Mouse (Mus musculus): ENCODE results near the gene Hnrnpab.

Gene Hnrnpab

DNA sequence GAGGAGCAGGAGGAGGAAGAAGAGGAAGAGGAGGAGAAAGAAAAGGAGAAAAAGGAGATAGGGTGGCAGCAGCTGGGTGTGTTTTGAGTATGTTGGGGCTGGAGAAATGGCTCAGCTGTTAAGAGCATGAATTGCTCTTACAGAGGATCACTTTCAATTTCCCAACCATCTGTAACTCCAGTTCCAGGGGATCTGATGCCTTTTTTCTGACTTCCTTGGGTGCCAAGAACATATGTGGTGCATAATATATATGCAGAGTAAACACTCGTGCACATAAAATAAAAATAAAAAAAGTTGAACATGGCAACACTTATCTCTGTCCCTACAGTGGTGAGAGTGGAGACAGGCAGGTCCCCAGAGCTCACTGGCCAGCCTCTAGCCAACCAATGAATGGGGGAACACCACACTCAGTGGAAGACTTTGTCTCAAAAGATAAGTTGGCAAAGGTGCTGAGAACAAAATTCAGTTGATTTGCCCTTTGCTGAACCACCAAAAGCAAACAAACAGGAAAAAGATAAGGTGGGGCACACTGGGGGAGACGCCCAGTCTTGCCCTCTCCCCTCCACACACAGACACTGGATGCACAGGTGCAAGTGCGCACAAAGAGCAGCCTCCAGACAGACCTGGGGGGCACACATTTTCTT is 2.7 kb upstream of the Hnrnpab start:
- in situ Hi-C loops (cut with MboI, MseI), result no loop called here

DNA sequence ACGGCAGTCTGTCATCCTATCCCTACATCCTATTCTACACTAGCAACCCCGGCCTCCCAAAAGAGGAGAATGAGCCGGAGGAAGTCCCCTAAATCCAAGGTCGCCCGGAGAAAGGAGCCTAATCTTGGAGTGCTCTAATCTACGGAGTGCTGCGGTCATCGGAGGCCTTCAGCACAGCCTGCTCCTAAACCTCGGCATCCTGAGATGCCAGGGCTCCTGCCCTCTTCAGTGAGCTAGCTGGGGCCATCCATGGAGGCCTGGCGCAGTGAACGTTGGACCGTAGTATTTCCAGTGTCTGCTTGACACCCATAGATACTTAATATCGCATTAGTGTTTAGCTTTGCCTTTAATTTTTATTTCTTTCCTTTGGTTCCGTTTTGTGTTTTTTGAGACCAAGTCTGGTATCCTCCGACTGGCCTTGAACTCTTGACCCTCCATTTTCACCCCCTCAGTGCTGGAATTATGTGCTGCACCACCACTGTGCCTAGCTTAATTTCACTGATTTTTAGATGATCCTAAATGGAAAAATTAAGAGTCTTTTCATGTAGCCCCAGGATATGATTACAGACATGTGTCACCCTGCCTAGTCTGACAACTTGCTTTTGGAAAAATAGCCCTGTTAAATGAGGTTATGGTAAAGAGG is 570 bp upstream of the Hnrnpab start:
- in situ Hi-C loops (cut with MboI, MseI), result no loop called here

DNA sequence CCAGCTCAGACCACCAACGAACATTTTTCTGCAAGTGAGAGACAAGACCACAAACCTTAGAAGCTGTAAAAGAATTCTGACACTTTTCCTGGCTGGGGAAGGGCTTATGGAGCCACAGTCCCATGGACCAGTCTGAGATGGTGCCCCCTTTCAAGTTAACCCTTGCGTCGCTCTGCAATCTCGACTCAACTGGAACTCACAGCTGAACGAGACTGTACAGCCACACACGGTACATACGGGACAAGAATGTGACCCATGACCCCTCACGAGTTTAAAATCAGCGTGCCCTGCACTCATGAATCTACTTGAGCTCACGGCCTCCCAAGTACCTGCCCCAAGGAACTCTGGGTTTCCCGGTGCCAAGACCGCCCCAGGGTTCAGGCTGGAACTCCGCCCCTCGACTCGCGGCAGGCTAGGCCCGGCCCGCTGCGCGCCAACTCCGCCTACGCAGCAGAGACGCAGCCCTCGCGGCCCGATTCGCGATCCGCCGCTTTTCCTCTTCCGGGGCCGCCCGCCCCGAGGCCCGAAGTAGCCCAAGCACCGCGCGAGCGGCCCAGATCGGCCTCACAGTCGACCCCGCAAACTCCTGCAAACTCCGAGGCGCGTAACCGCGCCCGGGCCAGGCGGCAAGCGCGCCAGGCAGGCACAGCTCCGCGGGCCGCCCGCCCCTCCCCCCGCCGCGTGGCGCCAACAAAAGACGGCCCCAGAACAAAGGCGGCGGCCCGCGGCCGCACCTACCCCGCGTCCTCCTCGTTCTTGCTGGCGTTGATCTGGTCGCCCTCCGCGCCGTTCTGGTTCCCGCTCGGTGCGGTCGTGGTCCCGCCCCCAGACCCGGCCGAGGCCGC is 823 bp downstream of the Hnrnpab start:
- in situ Hi-C loops (cut with MboI, MseI), result no loop called here

DNA sequence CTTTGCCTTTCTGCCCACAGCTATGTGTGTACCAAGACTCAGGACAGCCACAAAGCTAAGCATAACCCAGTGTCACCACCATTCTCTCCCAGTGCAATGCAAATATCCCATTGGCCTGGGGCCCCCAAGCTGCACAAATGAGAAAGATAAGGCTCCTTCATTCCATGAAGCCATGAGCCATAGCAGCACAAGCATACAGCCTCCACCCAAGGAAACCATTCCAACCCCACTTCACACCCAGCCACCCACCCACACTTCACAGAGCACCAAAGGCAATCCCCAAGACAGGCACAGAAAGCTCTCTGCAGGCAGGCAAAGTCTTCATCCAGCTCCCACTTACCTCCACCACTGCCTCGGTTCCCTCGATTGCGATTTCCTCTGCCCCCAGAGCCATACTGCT is 4.4 kb downstream of the Hnrnpab start:
- in situ Hi-C loops (cut with MboI, MseI), result no loop called here

DNA sequence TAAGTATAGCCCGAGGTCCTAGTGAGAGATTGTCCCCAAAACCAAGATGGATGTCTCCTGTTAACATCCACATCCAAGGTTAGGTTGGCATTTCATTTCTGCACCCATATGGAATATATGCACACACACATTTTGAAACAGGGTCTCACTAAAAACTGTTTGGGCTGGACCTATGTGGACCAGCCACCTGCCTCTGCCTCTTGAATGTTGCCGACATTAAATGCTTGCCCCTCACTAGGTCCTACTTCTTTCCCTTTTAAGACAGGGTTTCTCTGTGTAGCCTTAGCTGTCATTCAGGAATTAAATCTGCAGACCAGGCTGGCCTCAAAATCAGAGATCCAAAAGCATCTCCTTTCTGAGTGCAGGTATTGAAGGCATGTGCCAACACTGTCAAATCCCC is 9.1 kb downstream of the Hnrnpab start:
- in situ Hi-C loops (cut with MboI, MseI), result no loop called here

DNA sequence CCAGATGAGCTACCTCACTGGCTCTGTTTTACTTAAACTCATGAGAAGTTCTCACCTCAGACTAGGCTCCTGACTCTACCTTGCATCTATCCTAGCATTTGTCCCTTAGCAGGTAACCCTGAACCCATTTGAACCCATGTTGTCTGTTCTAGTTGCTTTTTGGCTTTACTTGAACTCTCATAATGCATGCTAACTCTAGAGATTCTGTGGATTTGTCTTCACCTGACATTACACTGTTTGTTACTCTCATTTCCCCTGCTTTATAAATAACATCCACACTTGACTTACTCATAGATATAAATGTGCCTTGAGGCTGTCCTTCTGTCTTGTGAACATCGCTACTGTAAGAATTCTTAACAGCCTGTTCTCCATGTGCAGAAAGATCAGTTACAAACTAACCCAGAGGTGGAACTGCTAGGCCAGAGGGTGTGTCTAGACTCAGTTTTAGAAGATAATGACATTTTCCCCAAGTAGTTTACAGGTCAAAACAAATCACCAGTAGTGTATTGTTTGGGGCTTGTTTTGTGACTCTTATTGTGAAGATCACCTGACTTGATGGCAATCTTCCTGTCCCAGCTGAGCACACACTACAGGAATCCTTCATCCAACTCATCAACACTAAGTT is 11.1 kb downstream of the Hnrnpab start:
- in situ Hi-C loops (cut with MboI, MseI), result no loop called here

DNA sequence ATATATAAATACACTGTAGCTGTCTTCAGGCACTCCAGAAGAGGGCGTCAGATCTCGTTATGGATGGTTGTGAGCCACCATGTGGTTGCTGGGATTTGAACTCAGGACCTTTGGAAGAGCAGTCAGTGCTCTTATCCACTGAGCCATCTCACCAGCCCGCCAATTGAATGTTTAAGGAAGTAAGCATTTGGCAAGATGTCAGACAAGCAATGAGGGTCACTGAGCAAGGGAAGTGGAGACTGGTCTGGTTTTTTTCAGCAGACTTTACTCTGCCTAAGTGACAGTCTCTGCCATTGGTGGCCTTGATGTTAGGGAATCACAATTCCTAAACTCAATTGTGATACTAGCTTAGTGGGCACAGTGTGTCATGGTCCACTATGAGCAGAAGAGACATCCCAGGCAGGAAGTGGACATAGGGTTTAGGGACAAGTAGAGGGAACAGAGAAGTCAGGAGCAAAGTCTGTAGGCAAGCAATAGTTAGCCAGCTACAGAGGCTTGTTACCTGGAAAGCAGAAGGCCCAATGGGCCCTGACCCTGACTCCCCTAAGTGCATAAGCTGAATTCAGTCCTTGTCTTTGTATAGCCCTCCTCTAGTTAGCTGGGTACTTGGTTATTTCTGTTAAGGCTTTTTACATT is 11.8 kb downstream of the Hnrnpab start:
- in situ Hi-C loops (cut with MboI, MseI), result no loop called here

DNA sequence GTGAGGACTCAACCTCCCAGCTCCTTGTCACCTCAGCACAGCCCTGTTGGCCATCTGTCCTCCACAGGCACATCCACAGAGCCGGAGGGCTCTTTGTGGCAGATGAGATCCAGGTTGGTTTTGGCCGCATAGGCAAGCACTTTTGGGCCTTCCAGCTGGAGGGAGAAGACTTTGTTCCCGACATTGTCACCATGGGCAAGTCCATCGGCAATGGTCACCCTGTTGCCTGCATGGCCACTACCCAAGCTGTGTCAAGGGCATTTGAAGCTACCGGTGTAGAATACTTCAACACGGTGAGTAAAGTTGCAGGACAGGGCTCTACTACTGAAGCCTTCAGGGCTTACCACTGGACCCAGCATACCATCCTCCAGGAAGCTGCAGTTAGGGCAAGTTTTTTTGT is 12.8 kb downstream of the Hnrnpab start:
- in situ Hi-C loops (cut with MboI, MseI), result no loop called here

DNA sequence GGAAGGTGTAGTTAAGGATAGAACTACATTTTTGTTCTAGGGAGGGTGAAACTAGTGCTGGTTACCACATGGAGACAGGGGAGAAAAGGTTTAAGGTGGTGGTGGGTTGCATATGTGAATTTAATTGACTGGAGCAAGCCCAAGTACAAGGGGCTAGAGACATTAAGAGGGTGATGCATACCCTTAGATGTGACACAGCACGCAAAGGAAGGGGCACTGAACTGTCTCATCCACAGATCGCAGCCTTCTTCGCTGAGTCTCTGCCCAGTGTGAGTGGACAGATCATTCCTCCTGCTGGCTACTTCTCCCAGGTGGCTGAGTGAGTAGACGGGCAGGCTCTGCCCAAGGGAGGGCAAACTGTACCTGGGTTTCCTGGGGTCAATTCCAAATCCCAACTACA is 13.3 kb downstream of the Hnrnpab start:
- in situ Hi-C loops (cut with MboI, MseI), result no loop called here

DNA sequence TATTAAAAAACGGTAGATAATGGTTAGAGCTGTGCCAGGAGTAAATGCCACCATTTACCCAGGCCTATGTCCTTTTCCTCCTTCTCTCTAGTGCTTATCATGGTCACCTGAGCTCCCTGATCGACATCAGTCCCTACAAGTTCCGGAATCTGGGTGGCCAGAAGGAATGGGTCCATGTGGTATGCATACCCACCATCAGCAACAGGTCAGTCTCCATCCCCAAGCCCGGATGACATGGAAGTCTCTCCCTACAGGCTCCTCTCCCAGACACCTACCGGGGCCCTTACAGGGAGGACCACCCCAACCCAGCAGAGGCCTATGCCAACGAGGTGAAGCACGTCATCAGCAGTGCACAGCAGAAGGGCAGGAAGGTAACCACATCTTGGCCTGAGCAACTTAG is 14.7 kb downstream of the Hnrnpab start:
- in situ Hi-C loops (cut with MboI, MseI), result no loop called here

DNA sequence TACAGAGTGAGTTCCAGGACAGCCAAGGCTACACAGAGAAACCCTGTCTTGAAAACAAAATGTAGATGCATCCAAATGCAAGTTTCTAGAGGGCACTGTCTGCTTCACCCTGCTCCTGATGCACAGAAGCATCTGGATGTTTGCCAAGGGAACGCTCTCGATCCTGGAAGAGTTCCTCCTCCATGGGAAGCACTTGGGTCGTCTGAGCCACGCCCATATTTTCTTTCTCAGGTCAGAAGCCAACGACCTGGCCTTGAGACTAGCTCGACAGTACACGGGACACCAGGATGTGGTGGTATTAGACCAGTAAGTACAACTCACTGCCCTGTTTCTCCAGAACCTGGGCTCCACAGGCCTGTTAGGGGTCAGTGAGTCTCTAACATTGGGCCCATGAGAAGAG is 15.5 kb downstream of the Hnrnpab start:
- in situ Hi-C loops (cut with MboI, MseI), result no loop called here

DNA sequence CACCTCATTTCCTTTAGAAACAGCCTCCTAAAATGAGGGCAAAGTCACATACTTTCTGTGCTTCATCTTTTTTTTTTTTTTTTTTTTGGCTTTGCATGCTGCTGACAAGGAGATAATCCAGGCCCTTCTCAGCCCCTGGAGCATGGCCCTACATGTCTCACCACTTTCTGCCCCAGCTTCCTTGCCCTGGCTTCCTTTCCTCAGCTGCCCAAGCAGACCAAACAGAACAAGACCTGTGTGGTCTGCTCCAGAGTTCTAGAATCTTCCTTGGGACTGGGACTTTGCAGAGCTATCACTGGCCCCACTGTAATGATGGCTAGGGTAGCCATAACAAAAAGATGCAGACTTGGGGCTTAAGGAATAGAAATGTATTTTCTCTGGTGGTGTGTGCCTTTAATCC is 16.6 kb downstream of the Hnrnpab start:
- in situ Hi-C loops (cut with MboI, MseI), result no loop called here

DNA sequence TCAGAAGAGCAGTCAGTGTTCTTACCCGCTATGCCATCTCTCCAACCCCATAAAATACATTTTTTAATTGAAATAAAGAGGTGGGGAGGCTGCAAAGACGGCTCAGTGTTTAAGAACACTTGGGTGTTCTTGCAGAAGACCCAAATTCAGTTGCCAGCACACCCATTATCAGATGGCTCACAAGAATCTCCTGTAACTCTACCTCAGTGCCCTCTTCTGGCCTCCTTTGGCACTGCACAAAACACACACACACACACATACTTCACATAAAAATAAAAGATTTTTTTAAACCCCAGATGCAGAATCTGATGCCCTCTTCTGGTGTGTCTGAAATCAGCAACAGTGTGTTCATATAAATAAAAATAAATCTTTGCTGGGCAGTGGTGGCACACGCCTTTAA is 17.8 kb downstream of the Hnrnpab start:
- in situ Hi-C loops (cut with MboI, MseI), result no loop called here

DNA sequence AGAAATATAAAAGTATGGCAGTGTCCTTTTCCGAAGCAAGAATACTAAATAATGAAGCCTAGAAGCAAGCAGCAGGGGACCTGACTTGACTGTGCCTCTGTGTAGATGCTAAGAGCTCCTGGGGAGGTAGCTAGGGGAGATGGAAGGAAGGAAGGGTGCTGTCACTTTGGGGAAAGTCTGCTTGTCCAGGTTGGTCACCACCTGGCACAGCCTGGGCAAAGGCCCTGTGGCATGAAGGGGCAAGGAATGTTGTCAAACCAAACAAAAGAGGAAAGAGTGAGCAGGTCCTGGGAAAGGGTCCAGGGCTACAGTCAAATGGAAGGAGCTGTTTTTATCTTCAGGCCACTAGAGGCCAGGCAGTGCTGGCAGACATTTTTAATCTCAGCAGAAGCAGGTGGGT is 19.6 kb downstream of the Hnrnpab start:
- in situ Hi-C loops (cut with MboI, MseI), result no loop called here

DNA sequence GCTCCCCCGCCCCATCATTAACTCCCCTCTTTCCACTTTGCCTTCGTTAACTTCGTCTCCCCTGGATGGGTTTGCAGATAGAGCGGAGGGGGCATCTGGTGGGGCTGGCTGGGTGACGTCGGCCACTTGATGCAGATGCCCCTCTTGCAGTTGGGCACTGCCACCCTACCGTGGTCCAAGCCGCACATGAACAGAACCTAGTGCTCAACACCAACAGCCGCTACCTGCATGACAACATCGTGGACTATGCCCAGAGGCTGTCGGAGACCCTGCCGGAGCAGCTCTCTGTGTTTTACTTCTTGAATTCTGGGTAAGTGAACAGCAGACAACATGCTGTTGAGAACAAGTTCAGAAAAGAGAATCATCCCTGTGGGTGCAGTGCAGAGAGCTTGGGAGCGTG is 20.2 kb downstream of the Hnrnpab start:
- in situ Hi-C loops (cut with MboI, MseI), result no loop called here

DNA sequence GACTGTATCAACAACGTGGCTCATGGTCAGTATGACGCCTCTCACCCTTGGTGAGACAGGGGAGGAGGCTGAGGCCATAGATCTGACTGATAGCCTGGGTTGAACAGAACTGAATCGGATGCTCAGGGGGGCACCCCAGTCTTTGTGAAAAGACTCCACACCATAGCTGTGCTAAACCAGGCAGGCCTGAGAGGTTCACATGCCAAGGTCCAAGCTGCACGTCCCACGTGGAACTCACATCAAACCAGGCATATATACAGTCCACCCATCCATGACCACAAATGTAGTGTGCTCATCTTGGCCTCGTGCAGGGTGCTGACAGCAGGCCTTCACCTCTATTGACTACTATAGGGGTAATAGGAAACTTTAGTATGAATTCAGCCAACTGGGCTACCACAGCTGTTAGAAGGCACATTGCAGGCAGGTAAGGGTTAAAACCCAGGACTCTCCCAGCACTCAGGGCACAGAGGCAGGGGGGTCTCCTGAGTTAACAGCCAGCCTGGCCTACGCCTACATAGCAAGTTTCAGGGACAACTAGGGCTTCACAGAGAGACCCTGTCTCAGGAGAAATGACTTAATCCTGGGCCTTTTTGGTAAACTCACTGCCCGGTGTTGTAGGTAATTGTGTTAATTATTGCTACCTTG is 20.9 kb downstream of the Hnrnpab start:
- in situ Hi-C loops (cut with MboI, MseI), result no loop called here

DNA sequence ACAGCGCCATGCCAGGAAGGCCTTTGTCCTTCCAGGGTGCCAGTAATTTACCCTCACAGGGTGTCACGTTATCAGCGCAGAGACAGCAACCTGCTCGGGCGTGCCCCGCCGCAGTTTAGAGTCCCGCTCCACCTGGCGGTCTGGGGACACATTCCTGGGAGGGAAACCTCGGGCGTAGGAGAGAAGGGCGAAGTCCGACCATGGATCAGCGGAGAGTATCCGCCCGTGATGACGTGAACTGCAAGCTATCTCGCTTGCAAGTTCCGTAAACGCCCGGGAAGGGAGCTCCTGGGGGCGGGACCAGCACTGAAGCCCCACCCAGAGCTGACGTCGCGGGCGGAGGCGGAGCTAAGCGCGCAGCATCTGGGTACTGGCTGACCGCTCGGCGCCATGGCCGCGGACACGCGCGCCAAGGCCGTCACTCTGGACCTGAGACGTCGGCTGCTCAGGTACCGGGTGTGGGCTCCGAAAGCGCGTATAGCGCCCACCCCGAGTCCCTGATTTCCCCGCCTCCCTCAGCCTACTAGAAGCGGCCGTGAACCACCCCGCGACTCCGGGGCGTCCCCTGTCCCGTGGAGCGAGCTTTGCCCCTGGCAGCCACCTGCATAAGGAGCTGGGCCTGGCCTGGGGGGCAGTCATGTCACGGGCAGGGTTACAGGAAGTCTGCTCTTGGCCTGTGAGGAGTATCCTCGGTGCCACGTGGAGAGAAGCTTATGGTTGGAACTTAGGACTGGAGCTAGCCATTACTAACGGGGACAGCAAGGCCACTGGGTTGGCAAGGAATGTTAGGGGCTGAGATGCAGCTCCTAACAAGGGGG is 22.0 kb downstream of the Hnrnpab start, which contains the start of gene Phykpl:
TSS of gene Phykpl (plus strand) at position 327 of the 818 bp plus-strand sequence.
- in situ Hi-C loops (cut with MboI, MseI), result no loop called here

DNA sequence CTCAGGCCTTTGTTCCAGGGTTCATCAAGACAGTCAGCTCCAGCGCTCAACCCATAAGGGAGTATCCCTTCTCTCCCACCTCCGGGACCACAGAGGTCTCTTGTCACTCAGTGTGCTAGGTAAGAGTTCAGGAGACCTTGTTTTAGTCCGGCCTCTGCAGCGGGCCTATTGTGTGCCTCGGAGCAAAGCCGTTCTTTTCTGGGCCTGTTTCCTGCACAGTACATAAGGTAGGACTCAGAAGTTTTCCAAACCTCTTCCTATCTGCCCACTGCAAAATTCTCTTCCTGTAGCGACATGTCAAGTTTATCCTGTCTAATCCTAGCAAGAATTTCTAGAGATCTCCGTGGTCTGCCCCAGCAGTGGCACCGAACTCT is 22.6 kb downstream of the Hnrnpab start:
- in situ Hi-C loops (cut with MboI, MseI), result no loop called here

DNA sequence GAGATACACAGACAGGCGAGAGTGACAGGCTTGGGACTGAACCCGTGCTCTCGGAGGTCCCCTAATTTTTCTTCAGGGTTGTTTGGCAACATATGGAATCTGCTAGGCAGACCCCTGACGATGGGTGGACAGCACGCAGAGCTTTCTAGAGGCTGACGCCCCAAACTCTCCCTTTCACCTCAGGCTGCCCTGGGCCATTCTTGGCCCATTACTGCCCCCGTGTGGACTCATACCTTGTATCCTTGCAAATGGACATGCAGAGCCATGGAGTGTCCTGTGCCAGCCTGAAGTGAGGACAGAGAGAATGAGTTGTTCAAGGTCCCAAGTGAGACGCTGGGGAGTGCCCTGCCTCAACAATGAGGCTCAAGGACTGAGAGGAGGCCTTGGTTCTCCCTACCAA is 23.9 kb downstream of the Hnrnpab start:
- in situ Hi-C loops (cut with MboI, MseI), result no loop called here

DNA sequence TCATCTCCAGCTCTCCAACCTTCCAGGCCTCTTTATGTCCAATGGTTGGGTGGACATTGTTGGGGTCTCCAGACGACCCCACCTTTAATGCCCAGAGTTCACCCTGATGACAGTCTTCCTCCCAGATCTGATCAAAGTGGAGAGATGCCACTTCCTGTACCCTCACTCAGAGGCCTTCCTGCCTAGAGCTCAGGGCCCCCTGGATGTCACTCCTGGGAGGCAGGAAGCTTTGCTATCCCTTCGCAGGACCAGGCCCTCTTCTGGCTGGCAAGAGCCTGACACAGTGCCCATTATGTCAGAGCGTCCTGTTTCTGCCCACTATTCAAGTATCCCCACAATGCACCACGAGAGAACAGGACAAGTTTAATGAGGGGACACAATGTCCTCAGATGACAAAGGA is 27.6 kb downstream of the Hnrnpab start:
- in situ Hi-C loops (cut with MboI, MseI), result no loop called here

DNA sequence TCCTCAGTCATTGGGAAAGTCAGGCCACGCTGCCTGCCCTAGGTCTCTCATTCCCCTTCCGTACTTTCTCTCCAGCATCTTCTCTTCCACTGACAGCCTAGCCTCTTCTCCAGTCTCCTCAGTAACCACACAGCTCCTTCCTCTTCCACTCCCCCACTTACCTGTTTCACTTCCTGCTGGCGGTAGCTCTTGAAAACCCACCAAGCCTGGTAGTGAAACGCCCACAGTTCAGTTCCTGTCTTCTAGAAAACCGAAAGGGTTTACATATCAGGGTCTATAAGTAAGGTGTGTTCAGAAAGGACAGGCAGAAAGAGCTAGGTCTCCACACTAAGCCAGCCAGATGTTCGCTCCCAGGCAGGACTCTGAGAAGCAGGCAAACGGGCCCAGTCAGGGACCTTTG is 29.1 kb downstream of the Hnrnpab start:
- in situ Hi-C loops (cut with MboI, MseI), result no loop called here

Measured in T-helper 17 cell (primary cell).